Mouse (Mus musculus): ENCODE measurements around the gene Clk4. TPM values are rescaled to one million over a fixed set of nuclear protein-coding genes. Genes with fewer than 3 reads are reported as not detected.

Clk4 gene
- total RNA-seq (2021): 100 to 1,000 TPM in 1 of 2 experiments, 10 to 100 TPM in 1; 88.6 to 115 TPM

DNA sequence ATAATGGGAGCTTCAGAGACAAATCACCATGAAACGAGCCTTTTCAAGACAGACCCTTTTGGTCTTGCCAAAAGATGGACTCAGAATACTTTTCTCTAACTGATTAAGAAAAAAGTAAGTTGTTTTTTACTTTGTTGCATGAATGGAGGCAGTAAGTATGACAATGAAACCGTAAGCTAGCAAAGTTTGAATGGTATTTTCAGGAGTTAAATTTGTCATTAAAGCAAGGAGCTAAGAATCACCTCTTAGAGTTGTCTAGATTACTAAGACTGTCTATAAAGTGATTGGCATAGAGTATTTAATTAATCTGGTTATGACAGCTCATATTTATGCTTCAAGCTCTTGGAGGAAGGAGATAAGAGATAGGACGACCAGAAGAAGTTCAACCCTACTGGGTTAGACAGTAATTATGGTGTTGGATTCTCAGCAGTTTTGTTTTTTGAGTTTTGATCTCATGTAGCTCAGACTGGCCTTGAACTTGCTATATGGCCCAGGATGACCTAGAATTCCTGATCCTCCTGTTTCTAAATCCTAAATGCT, at the start of gene Clk4:
Gene Clk4, plus strand, starts transcription at position 51 of the 540 bp plus-strand sequence.
- intact Hi-C loops (cut with DNase I): loop anchor here (2.0 to 5.0 kb wide), 2 partner anchors 35 to 204 kb away; partner anchors contain the start of gene Zfp354a
- DNase-seq (ENCODE audit: low spot score in 2 of 2): no peak

DNA sequence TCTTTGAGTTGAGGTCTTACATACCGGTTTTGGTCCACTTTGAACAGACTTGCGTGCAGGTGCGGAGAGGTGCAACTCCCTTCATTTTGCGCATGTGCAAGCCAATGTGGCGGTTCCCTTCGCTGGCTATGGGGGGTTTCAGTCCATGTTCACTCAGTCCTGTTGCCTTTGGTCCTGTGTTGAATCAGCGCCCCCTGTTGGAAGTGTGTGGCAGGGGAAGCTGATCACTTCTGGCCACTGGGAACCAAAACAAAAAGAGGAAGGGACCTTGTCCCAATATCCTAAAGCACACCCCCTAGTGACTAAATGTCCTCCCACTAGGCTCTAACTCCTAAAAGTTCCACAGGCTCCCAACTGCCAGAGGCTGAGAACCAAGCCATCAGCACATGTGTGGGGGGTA, 47.5 kb upstream of the Clk4 start:
- intact Hi-C loops (cut with DNase I): no loop called here
- no peak for DNase-seq (ENCODE audit: low spot score in 2 of 2)

DNA sequence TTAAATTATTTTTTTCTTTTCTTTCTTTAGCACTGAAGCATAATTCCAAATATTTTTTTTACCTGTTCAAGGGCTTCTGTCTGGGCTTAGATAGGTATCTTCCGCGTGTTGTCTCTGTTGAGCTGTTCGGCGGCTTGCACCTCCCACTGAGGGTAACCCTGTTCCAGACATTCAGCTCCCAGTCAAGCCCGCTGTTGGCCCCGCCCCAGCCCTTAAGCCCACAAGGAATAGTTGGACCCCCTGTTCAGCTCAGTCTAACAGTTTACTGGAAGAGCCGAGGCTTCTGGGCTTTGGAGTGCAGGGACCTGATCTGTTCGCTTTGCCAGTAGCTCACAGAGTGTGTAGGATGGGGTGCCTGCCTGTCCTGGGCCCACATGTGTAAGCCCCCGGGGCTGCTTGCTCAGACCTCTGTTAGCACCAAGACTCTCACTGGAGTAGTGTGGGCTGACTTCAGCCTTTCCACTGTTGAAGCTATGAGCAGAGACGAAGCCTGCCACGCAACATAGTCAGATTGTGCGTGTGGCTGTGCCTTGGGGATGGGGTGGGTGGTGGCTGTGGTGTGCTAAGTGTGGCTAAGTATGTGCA, 42.0 kb upstream of the Clk4 start:
- no peak for DNase-seq (ENCODE audit: low spot score in 2 of 2)
- intact Hi-C loops (cut with DNase I): no loop called here

DNA sequence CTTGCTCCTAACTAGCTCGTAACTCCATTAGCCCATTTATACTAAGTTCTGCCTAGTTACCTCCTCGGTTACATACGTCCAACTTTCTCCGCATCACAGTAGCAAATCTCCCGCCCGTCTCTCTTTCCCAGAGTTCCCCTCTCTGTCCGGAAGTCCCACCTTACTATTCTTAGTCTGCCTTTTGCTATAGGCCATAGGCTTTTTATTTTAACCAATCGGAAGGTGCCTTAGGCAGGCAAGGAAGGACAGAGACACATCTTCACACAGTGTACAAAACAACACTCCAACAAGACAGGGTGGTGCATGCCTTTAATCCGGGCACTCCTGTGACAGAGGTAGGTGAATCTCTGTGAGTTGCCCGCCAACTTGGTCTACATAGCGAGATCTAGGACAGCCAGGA, 41.2 kb upstream of the Clk4 start, which contains the start of gene Gm12569:
Gene Gm12569, plus strand, starts transcription at position 166 of the 400 bp plus-strand sequence.
- intact Hi-C loops (cut with DNase I): no loop called here
- no peak for DNase-seq (ENCODE audit: low spot score in 2 of 2)

DNA sequence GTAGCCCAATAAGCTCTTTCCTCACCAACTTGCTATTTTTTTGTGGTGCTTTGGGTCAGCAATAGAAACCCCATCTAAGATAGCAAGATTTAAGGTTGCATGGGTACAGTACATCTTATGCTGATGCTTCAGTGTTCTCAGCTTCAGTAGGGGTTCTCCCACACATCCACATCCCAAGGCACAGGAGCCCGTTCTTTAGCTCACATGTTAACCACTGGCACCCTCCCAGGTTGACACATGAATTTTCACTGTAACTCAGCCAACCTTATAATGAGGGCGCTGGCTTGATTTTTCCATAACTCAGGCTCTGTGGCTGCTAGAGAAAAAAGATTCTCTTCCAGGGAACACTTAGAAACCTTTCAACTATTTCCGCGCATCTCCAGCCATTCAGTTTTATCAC, 34.4 kb upstream of the Clk4 start:
- intact Hi-C loops (cut with DNase I): loop anchor here (2.0 kb wide), 1 partner anchor 36 kb away; the partner anchor contains the start of gene BC049762
- DNase-seq (ENCODE audit: low spot score in 2 of 2): peak; percentile 54 to 93

DNA sequence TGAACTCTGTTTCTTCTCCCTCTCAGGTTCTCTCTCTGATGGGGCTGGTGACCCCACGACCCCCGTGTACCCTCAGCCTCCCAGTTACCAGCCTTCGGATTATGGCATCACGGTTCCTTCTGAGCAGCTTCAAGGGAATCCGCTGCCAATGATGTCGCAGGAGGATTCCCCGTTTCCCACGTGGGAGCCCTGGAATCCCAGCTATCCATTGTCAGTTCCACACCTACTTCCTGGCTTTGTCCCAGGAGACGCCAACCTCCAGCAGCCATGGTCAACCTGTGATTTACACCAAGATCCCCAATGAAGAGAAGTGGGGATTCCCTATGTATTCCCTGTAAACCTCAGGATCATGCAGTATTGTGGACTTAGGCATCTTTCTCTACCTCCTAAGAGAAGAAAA, 26.9 kb upstream of the Clk4 start:
- intact Hi-C loops (cut with DNase I): no loop called here
- DNase-seq (ENCODE audit: low spot score in 2 of 2): no peak

DNA sequence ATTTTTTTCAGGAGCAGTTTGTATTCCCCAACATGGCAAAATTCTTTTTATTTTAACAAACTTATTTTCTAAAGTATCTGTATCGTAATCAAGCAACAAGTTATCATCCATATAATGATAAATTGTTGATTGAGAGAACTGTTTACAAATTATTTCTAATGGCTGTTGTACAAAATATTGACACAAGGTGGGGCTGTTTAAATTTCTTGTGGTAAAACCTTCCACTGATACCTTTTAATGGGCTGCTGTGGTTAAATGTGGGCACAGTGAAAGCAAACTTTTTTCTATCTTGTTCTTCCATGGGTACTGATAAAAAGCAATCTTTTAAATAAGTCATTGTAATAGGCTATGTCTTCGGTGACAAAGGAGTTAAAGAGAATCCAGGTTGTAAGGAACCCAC, 18.6 kb upstream of the Clk4 start:
- no peak for DNase-seq (ENCODE audit: low spot score in 2 of 2)
- intact Hi-C loops (cut with DNase I): no loop called here

- DNase-seq (ENCODE audit: low spot score in 2 of 2): no peak
- intact Hi-C loops (cut with DNase I): no loop called here
These were observed 4.5 kb upstream of the Clk4 start for GRCm38 (mm10) chr11:51257006-51257405.

DNA sequence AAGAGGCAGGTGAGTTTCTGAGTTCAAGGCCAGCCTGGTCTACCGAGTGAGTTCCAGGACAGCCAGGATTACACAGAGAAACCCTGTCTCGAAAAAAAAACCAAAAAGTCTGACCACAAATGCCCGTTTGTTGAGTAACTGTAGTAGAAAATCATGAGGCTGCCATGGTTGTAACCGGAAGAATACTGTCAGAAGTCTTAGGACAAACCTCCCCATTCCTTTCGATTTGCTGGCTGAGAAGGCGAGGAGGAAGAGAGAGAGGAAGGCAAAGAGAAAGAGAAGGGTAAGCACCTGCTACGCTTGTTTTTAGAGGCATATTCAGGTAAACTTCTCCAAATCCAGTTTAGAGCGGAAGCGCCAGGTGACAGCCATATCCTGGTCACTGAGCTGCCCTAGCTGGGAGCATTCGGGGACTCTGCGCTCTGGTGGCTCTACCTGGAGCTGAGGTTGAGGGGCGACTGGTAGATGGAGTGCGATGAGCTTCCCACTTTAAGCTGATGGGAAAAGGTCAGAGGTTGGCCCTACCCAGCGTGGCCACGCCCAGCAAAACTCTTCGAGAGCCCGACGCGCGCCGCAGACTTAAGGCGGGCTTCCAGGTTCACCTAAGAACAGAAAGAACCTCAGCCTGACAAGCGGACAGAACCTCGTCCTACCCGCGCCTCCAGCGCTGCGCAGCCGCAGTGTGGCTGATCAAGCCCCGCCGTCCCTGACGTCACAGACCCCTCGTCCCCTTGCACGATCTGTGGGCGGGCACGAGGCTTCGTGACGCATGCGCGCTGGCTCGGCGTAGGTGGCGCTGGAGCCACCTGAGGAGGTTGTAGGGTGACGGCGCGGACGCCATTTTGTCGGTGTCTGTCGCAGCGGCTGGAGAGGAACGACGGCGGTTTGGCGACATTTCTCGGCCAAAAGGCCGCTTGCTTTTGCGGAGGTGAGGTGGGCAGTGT, 1.1 kb downstream of the Clk4 start, which contains the start of gene BC049762:
Gene BC049762, minus strand, starts transcription at position 705 of the 944 bp plus-strand sequence.
- intact Hi-C loops (cut with DNase I): loop anchor here (2.0 to 5.0 kb wide), 2 partner anchors 36 to 205 kb away; partner anchors contain the start of gene Zfp354a
- peak; percentile 99 for DNase-seq (ENCODE audit: low spot score in 2 of 2)

DNA sequence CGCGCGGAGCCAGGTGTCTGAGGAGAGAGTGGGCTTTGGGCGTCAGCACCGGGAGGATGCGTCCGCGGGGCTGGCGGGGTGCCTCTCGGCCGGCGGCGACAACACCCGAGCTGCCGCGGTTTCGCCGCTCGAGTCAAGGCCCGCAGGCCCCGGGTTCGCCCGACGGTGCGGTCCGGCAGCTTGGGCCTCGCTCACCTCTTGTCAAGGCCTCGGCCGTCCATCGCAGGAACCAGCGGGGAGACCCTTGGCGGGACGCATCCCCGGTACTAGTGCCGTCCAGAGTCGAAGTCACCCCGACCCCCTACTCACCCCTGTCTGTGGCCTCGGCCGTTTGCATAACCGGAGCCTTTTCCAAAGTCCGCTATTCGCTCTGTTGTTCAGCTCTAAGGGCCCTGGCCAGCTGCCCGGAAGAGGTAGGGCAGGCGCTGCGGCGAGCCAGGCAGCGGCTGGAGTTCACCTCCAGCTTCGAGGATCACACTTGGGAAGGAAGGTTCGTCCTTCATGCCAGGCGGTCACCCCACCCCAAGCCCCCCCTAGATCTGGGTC, 1.8 kb downstream of the Clk4 start:
- intact Hi-C loops (cut with DNase I): loop anchor here (2.0 to 5.0 kb wide), 2 partner anchors 37 to 206 kb away; partner anchors contain the start of gene Zfp354a
- DNase-seq (ENCODE audit: low spot score in 2 of 2): peak in 1 of 2 experiments; percentile 59

DNA sequence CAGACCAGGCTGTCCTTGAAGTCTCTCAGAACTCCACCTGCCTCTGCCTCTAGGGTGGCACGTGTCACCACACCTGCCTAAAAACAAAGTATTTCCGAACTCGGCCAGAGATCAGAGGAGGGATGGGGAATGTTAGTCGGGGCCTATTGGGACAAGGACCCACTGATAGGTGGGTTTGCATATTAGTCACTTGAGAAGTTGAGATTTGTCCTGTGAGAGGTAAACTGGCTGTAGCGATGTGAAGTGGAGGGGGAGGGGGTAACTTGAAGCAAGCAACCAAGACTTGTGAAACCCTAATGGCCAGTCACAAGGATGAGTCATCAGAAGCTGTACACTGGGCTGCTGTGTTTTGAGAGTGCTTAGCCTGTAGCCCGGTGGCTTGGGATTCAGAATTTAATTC, 2.8 kb downstream of the Clk4 start:
- intact Hi-C loops (cut with DNase I): loop anchor here (2.0 to 5.0 kb wide), 2 partner anchors 207 to 324 kb away; partner anchors contain the start of gene Zfp354a
- DNase-seq (ENCODE audit: low spot score in 2 of 2): no peak

DNA sequence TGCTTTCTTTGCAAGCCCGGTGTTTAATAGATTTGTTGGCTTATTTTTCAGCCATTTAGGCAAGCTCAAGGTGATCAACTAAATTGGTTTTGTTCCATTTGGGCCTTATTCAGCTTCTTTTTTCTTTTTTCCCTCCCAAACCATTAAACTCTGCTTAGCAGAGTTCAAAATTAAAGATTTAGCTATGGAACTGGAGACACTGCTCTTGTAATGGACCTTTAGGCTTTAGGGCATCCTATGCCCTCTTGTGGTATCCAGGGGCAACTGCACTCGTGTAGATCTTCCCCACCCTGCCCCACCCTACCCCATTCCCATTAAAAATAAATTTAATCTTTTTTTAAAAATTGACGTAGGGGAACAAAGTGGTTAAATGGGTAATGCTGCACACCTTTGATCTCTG, 3.8 kb downstream of the Clk4 start:
- intact Hi-C loops (cut with DNase I): loop anchor here (2.0 kb wide), 1 partner anchor 325 kb away; no protein-coding TSS in a partner anchor

DNA sequence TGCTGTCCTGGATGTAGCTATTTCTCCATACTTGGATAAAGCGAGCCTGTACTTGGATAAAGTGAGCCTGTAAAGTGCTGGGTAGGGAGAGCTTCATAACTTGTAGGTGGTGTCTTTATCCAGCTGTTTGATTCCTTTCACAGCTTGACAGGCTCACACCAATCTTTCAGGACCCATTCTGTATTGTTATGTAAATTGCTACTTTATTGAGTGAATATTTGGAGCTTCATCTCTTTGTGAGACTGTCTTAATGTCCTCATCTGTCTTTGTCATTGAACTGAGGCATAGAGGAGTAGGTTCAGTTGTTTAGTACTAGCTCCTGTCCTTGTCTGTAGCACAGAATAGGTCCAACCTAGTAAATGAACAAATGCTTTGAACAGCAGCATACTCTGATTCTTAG, 12.9 kb downstream of the Clk4 start:
- intact Hi-C loops (cut with DNase I): no loop called here
- DNase-seq (ENCODE audit: low spot score in 2 of 2): no peak

More for the DNA sequence above, 3.8 kb downstream of the Clk4 start:
- no peak for DNase-seq (ENCODE audit: low spot score in 2 of 2)

GRCm38 (mm10) chr11:51289564-51290041, 28.1 kb downstream of the Clk4 start, which contains the start of gene Col23a1:
Gene Col23a1, plus strand, starts transcription at chr11:51289920.
- DNase-seq (ENCODE audit: low spot score in 2 of 2): peak; percentile 63 to 67
- intact Hi-C loops (cut with DNase I): loop anchor here (1.0 to 10.0 kb wide), 4 partner anchors 157 to 395 kb away; partner anchors contain the start of gene 0610009B22Rik

DNA sequence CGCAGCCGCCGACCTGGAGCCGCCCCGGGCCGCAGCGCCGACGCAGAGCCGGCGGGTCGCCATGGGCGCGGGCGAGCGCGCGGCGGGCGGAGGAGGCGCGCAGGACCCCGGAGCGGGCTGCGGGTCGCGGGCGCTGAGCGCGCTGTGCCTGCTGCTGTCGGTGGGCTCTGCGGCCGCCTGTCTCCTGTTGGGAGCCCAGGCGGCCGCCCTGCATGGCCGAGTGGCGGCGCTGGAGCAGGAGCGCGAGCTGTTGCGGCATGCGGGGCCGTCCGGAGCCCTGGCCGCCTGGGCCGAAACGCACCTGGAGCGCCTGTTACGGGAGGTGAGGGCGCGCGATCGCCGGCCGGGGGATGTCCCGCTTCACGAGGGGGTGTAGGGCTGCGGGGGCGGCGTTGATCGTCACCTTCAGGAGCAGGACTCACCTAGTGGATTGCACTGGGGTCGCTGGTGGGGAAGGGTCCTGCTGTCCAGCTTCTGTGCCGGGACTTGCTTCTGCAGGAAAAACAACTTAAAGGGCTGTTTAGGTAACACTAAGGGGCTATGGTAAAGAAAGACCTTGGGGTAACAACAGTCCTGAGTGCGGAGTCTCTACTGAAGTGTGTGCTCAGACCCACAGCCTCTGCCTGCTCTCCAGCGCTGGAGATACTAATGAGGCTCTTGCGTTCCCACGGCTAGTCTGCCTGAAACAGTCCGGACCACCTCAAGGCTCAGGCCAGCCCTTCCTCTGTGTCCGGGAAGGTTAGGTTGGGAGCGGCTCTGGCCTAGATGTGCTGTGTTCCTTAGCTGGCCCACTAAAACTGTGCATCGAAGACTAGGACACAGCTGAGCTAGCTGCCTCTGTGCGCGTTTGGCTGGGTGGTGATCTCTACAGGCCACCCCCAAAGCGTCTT, 28.8 kb downstream of the Clk4 start:
- peak in 1 of 2 experiments; percentile 21 for DNase-seq (ENCODE audit: low spot score in 2 of 2)
- intact Hi-C loops (cut with DNase I): no loop called here

- intact Hi-C loops (cut with DNase I): no loop called here
- DNase-seq (ENCODE audit: low spot score in 2 of 2): no peak
These were observed 32.5 kb downstream of the Clk4 start for GRCm38 (mm10) chr11:51293956-51294530.

GRCm38 (mm10) chr11:51295742-51296141, 34.2 kb downstream of the Clk4 start:
- intact Hi-C loops (cut with DNase I): no loop called here
- no peak for DNase-seq (ENCODE audit: low spot score in 2 of 2)

- no peak for DNase-seq (ENCODE audit: low spot score in 2 of 2)
- intact Hi-C loops (cut with DNase I): no loop called here
These were observed 37.2 kb downstream of the Clk4 start for GRCm38 (mm10) chr11:51298691-51299090.

Measured in left cerebral cortex, postnatal 25 days (tissue).